Mouse (Mus musculus): Measurements from ENCODE around the gene Tspan9. TPM values are rescaled to one million over a fixed set of nuclear protein-coding genes. Genes with fewer than 3 reads are reported as not detected.

The Tspan9 gene
- polyA plus RNA-seq, 1 experiment = 107 TPM

DNA sequence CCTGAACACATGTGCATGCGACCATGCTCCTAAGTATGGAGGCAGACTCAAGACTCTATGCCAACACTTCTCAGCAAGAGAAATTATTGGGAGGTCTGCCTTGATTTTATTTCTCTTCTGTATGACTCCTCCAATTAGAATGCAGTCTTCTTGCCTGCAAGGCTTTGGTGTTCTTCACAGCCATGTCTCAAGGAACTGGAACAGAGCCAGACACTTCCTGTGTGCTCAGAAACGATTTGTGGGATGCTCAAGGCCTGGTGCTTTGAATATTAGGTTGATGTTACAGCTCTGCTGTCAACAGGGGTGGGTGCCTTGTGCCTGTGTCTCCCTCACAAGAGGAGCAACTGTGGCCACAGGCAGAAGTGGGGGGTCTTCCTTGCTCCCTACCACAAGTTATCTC lies 22.2 kb upstream of the Tspan9 start:
- Histone ChIP-seq H3K36me3 (ENCODE audit: control insufficient read depth, insufficient read depth, low read length) (no peaks in the 10 kb centered on the region), H3K27ac (ENCODE audit: insufficient read depth, low read depth, low read length) (no peak overlapping the region), H3K27me3 (replicated peaks; ENCODE audit: control insufficient read depth, insufficient read depth, low read length) (no peaks in the 10 kb centered on the region), H3K4me3 (ENCODE audit: insufficient read depth, low read depth, low read length) (no peak overlapping the region), H3K4me1 (ENCODE audit: control insufficient read depth, insufficient read depth, low read length) (no peaks in the 10 kb centered on the region; the same call in 1 of the 2 replicates)
- no peak for DNase-seq
- WGBS = 59% methylated on average over 2 of the region's 2 CpGs
- TF ChIP-seq CTCF (conservative IDR thresholded peaks at IDR 0.05; ENCODE audit: insufficient read depth, insufficient read length, low read depth, low read length) (no peak), POLR2A (IDR thresholded peaks at IDR 0.05; ENCODE audit: low read depth, low read length) (no peak)

DNA sequence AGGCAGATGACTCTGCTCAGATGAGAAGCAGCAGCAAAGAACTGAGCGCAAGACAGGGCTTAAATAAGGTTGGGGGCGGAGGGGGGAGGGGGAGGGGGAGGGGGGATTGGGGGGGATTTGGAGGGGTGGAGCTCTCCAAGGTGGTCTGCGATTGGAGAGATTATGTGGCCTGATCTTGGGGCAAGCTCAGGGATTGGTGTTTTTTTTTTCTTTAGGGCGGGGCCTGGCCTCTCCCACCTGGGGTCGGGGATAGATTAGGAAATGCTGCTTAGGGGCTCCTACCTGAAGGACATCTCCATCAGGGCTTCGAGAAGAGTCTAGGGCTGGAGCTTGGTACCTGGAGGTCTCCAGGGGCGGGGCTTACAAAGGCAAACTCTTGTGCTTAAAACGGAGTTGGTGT lies 21.2 kb upstream of the Tspan9 start:
- Histone ChIP-seq H3K36me3 (ENCODE audit: control insufficient read depth, insufficient read depth, low read length) (no peaks in the 10 kb centered on the region), H3K27me3 (replicated peaks; ENCODE audit: control insufficient read depth, insufficient read depth, low read length) (no peaks in the 10 kb centered on the region), H3K27ac (ENCODE audit: insufficient read depth, low read depth, low read length) (no peak overlapping the region), H3K4me1 (ENCODE audit: control insufficient read depth, insufficient read depth, low read length) (no peaks in the 10 kb centered on the region; the same call in 1 of the 2 replicates), H3K4me3 (ENCODE audit: insufficient read depth, low read depth, low read length) (no peak overlapping the region)
- DNase-seq = no peak
- TF ChIP-seq CTCF (conservative IDR thresholded peaks at IDR 0.05; ENCODE audit: insufficient read depth, insufficient read length, low read depth, low read length) (no peak), POLR2A (IDR thresholded peaks at IDR 0.05; ENCODE audit: low read depth, low read length) (no peak)
- WGBS = 87% methylated on average over 8 of the region's 8 CpGs

DNA sequence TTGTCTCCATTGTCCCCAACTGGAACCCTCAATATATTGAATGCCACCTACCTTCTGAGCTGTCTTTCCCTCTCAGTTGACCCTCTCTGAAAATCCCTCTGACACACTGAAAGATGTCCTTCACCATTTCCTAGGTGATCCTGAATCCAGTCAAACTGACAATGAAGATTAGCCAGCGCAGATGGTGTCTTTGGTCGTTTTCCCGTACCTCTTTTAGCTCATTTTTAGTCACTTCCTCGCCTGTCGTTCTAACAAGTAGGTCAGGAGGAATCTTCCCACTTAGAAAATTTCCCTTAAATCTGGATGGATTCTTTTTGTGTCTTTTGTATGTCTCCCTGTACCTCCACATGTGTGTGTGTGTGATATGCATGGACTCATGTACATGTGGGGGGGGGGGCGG lies 15.7 kb upstream of the Tspan9 start:
- WGBS = 92% methylated on average over 6 of the region's 6 CpGs
- TF ChIP-seq POLR2A (IDR thresholded peaks at IDR 0.05; ENCODE audit: low read depth, low read length) (no peak), CTCF (conservative IDR thresholded peaks at IDR 0.05; ENCODE audit: insufficient read depth, insufficient read length, low read depth, low read length) (no peak)

DNA sequence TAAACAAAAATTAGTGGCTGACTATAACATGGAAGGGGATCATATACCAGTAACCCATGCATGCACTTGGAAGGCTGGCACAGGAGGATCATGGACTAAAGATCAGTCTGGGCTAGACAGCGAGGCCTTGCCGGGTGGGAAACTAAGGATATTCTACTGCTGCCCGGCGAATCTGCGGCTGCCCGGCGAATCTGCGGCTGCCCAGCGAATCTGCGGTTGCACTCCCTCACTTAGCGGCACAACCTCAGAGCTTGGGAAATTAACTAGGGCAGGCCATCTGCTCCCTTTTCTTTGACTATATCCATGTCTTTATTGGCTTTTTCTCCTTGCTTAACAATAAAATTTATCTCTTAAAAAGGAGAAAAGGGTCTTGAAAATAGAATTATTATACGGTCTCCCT lies 14.6 kb upstream of the Tspan9 start:
- no peak for DNase-seq
- H3K27ac ChIP-seq (ENCODE audit: insufficient read depth, low read depth, low read length) = no peak overlapping the region
- no peak for TF ChIP-seq CTCF (conservative IDR thresholded peaks at IDR 0.05; ENCODE audit: insufficient read depth, insufficient read length, low read depth, low read length)
- H3K4me3 ChIP-seq (ENCODE audit: insufficient read depth, low read depth, low read length) = no peak overlapping the region
- no peaks in the 10 kb centered on the region for H3K36me3 ChIP-seq (ENCODE audit: control insufficient read depth, insufficient read depth, low read length)
- 65% methylated on average over 12 of the region's 12 CpGs for WGBS
- H3K27me3 ChIP-seq (replicated peaks; ENCODE audit: control insufficient read depth, insufficient read depth, low read length) = no peaks in the 10 kb centered on the region
- no peaks in the 10 kb centered on the region for H3K4me1 ChIP-seq (ENCODE audit: control insufficient read depth, insufficient read depth, low read length)

More for the DNA sequence above, 15.7 kb upstream of the Tspan9 start:
- Histone ChIP-seq H3K4me1 (ENCODE audit: control insufficient read depth, insufficient read depth, low read length) (no peaks in the 10 kb centered on the region), H3K27me3 (replicated peaks; ENCODE audit: control insufficient read depth, insufficient read depth, low read length) (no peaks in the 10 kb centered on the region), H3K27ac (ENCODE audit: insufficient read depth, low read depth, low read length) (no peak overlapping the region), H3K4me3 (ENCODE audit: insufficient read depth, low read depth, low read length) (no peak overlapping the region), H3K36me3 (ENCODE audit: control insufficient read depth, insufficient read depth, low read length) (no peaks in the 10 kb centered on the region)
- no peak for DNase-seq

DNA sequence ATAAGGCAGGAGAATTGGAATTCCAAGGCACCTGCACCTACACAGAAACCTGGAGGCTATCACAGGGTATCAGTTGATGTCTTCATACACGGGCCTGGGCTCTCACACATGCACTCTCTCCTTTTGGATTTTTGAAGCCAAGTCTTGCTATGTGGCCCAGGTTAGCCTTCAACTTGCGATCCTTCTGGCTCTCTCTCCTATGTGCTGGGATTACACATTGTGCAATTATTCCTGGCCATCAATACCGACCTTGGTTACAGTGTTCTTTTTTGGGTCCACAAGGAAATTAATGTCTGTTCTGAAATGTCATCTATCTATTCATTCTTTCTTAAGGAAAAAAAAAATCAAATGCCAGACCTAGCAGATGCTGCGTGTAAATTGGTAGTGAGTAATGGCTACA lies 13.1 kb upstream of the Tspan9 start:
- Histone ChIP-seq H3K27ac (ENCODE audit: insufficient read depth, low read depth, low read length) (no peak overlapping the region), H3K4me1 (ENCODE audit: control insufficient read depth, insufficient read depth, low read length) (no peaks in the 10 kb centered on the region), H3K27me3 (replicated peaks; ENCODE audit: control insufficient read depth, insufficient read depth, low read length) (no peaks in the 10 kb centered on the region), H3K36me3 (ENCODE audit: control insufficient read depth, insufficient read depth, low read length) (no peaks in the 10 kb centered on the region), H3K4me3 (ENCODE audit: insufficient read depth, low read depth, low read length) (no peak overlapping the region)
- WGBS = 83% methylated on average over 4 of the region's 4 CpGs
- TF ChIP-seq CTCF (conservative IDR thresholded peaks at IDR 0.05; ENCODE audit: insufficient read depth, insufficient read length, low read depth, low read length) (no peak), POLR2A (IDR thresholded peaks at IDR 0.05; ENCODE audit: low read depth, low read length) (no peak)
- no peak for DNase-seq

DNA sequence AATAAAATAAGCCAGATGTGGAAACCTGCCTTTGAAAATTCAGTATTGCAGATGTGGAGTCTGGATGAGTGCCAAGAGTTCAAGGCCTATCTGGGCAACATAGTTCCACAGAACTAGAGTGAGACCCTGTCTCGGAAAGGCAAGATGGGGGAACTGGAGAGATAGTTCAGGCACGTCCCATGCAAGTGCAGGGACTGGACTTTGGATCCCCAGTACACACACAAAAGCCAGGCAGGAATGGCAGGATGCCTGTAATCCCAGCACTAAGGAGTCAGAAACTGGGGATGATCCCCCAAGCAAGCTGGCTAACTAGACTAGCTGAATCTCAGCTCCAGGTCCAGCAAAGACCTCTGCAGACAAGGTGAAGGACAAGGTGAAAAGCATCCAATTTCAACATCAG lies 12.5 kb upstream of the Tspan9 start:
- no peak overlapping the region for H3K27ac ChIP-seq (ENCODE audit: insufficient read depth, low read depth, low read length)
- H3K4me1 ChIP-seq (ENCODE audit: control insufficient read depth, insufficient read depth, low read length) = no peaks in the 10 kb centered on the region
- no peaks in the 10 kb centered on the region for H3K36me3 ChIP-seq (ENCODE audit: control insufficient read depth, insufficient read depth, low read length)
- 74% methylated on average over 2 of the region's 2 CpGs for WGBS
- no peak overlapping the region for H3K4me3 ChIP-seq (ENCODE audit: insufficient read depth, low read depth, low read length)
- H3K27me3 ChIP-seq (replicated peaks; ENCODE audit: control insufficient read depth, insufficient read depth, low read length) = no peaks in the 10 kb centered on the region
- TF ChIP-seq POLR2A (IDR thresholded peaks at IDR 0.05; ENCODE audit: low read depth, low read length) (no peak), CTCF (conservative IDR thresholded peaks at IDR 0.05; ENCODE audit: insufficient read depth, insufficient read length, low read depth, low read length) (no peak)
- DNase-seq = no peak

DNA sequence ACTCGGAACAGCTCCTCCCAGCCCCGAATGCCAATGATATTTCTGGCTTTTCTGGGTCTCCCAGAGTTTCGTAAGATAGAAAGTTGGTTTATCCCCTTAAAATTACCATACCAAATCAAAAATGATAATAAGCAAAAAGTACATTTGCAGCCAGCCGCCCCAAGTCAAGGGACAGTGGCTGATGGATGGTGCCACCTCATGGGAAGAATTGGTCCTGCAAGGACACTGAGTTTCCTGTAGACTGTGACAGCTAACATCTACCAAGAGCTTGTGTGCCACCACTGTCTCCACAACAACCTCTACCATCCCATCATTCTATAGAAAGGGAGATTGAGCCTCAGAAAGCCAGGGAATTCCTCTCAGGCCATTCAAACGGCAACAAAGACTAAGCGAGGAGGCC lies 2.4 kb upstream of the Tspan9 start:
- no peak for TF ChIP-seq POLR2A (IDR thresholded peaks at IDR 0.05; ENCODE audit: low read depth, low read length)
- TF ChIP-seq CTCF (conservative IDR thresholded peaks at IDR 0.05; ENCODE audit: insufficient read depth, insufficient read length, low read depth, low read length) = peak; percentile 92
- Histone ChIP-seq H3K4me3 (ENCODE audit: insufficient read depth, low read depth, low read length) (no peak overlapping the region), H3K27ac (ENCODE audit: insufficient read depth, low read depth, low read length) (no peak overlapping the region), H3K27me3 (replicated peaks; ENCODE audit: control insufficient read depth, insufficient read depth, low read length) (no peaks in the 10 kb centered on the region), H3K36me3 (ENCODE audit: control insufficient read depth, insufficient read depth, low read length) (no peaks in the 10 kb centered on the region), H3K4me1 (ENCODE audit: control insufficient read depth, insufficient read depth, low read length) (peaks cover 11% of the 10 kb centered on the region; the same call in 1 of the 2 replicates)
- DNase-seq = peak; percentile 79
- 34% methylated on average over 6 of the region's 6 CpGs for WGBS

All from kidney, adult 2 months (tissue).